Mouse (Mus musculus) MN1 (cell line): ENCODE data around the gene Gja8.
A peak's percentile ranks its signal among the peaks of the same experiment; 100 is the strongest.

Experiments
- DNase-seq: peaks from one replicate; pipeline ENCODE4 v3.0.0-alpha.2; 2016; ENCODE audit warnings: low spot score

Gene Gja8

DNA sequence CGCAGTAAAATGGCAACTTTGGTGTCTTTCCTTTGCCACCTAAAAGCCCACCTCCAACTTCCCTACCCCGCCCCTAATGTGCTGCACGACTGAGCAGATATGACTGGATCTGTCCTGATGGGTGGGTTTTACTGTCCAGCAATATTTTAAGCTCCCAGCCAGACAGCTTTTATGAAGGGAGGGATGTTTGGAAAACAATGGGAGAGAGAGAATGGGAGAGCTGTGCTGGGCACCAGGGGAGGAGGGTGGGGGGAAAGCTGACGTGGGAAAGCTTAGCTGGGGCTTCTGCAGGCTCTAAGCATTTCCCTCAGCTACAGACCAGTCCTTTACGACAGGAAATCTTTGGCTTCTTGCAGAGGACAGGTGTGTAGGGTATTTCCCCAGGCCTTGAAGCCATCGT is at the start of gene Gja8:
Gene Gja8, minus strand, starts transcription at position 101 of the 400 bp plus-strand sequence.
- no peak for DNase-seq

DNA sequence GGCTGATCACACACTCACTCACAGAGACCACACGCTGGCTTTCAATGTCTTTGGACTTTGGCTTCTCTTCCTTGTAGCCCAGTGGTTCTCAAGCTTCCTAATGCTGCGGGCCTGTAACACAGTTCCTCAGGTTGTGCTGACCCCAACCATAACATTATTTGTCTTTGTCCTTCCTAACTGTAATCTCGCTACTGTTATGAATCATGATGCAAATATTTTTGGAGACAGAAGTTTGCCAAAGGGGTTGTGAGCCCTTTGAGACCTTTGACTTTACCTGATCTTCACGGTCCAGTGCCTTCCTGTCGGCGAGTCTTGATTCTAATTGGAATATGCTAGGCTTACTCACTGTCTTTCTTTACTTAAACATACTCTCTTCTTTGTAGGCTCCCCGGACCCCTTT is 48.6 kb upstream of the Gja8 start:
- DNase-seq, result no peak

DNA sequence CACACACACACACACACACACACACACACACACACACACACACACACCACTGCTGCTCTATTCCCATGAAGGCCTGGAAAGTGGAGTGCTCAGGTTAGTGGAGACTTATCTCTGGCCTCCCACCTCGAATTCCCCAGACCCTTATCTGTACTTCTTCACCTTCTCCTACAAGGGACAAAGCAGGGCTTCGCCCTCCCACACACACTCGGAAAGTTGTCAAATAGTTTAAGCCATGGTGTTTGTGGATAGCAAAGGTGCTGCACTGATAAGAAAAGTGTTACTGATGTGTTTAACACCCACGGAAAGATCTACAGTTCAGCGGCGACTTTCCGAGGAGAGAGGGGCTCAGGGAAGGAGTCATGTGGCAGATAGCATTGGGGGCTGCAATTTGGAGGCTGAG is 45.2 kb upstream of the Gja8 start:
- no peak for DNase-seq

DNA sequence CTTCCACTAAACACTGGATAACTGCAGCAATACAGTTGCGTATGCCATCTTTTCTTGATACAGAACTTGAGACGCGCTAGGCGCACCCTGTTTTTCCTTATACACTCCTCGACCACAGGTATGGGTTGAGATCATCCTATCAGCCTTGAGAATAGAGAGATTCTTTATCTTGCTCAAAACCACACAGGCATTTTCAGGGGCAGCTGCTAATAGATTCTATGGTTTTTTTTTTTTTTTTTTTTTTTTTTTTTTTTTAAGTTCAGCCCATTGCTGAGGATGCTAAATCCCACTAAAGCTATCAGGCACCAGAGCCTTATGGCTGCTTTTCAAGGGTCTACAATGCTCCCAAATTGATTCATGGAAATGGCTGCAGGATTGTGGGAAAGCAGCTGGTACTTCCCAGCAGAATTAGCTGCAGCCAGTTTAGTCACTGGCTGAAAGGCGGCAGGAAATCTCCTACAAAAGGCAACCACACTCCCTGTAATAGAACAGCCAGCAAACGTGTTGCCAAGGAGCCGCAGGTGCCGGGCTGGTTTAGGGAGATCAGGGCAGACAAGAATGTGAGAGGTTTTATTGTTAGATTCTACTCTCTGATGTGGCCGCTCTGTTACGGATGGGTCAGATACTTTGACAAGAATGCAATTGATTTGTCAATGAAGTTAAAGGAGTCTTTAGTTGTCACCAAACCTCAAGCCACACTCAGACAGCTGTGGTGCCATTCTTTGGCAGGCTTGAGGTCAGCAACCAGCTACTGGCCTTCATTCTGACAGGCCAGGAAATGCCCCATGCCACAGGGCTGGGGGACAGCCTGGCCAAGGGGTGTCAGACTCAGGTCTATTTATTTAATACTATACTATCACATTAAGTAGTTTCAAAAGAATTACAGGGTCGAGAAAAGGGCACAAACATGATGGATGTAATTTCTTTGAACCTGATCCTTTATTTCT is 37.5 kb upstream of the Gja8 start:
- no peak for DNase-seq

DNA sequence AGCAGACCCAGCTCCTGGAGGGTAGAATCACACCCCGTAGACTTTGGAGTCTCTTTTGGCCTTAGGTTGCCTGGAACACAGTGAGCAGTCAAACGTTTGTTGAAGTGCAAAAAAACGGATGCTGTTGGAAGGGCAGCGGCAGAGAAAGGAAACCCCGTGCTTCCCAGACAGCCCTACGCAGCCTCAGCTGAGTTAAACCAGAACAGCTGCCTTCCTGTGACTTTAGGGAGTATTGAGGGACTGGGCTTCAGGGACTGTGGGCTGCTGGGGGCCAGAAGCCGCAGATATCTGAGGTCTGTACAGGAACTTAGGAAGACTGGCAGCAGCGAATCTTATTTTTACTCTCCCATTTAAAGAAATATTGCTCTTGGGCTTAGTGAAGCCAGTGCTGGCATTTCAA is 34.8 kb upstream of the Gja8 start:
- no peak for DNase-seq

DNA sequence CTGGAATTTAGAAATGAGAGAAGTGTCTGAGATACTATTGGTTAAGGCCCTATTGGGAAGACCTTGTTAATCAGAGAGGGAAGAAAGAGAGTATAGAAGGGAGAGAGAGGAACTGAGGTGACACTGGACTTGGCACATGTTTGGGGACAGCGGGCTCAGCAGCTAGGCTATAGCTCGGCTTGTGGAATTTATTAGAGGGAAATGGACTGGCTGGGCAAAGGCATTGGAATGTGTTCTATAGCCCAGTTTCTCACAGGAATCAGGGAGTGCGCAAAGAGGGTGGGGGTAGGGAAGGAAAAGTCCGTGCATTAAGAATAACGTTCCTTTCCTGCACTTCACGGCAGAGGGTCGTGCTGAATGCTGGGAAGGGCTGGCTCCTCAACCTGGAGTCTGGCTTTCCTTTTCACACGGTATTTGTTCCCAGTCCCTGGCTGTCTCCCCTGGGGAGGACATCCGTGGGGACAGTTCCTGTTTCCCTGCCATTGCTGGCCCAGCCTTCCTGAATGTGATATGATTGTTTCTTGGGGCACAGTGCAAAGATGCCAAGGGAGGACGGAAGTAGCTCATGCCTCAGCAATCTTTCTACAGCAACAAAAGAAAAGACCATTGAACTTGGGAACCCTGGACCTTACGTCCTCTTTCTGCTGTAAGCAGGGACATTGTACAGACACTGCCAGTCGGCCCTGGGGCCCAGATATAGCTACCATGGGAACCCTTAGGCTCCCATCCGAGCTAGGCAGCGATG is 27.8 kb upstream of the Gja8 start:
- no peak for DNase-seq

DNA sequence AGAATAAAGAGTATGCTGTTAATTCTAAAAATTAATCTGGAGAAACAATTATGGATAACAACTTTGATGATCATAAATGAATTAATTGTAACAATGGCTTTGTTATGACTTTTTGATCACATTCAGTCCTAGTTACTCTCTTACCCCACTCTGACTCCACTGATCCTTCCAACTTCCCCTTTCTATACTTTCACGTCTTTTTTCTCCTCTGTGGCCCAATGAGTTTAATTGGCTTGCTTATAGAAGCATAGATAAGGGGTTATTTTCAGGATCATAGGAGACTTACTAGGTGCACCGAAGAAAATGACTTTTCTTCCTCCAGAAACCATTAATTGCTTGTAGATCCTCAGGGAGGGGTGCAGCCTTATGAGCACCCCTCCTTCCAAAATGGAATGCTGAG is 16.9 kb upstream of the Gja8 start:
- no peak for DNase-seq

DNA sequence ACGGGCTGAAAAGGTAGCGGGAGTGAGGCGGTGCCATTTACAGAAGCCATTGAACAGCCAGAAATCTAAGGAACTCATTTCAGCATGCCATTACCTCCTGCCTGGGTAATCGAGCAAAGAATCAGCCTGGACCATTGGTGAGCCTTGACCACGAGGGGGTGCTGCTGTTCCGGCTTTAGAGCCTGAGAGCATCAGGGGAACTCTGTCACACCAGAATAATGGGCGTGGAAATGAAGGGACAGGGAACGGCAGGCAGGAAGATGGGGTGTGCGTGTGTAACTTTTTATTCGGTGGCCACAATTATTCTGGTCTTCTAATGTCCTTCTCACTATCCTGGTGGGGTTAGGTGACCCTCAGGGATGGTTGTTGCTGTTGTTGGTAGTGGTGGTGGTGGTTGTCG is 12.9 kb upstream of the Gja8 start:
- peak; percentile 85 for DNase-seq

DNA sequence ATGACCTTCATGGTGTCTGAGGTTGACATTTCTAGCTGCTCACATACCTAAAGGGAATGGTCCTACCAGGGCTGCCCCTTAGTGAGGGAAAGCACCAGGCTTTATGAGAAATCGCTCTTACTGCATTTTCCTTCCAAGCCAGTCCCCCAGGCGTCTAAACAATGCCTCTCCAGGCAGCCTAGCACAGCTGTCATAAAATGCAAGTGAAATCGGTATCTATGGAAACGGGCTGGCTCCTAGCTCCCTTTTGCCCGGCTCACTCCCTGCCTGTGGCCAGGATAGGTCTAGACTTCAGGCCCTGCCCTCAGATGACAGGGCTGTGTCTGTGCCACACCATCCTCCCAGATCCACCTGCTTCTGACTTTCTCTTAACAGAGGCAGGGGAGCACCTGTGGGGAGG is 11.8 kb upstream of the Gja8 start:
- DNase-seq, result peak; percentile 35

DNA sequence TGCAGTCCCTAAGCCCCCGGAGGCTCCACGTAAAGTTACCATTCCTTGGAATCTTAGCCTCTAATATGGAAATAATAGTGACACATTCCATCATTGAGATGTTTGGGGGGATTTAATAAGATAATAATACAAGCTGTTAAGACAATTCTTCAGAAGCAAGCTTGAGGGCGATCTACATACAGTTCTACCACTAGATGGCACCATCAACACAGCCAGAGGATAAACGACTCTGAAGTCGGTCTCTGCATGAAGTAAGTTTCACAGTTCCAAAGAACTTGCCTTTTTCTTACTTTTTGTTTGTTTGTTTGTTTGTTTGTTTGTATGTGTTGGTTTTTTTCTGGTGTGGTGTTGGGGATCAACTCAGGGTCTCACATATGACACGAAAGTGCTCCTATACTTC is 10.4 kb upstream of the Gja8 start:
- DNase-seq, result peak; percentile 78

DNA sequence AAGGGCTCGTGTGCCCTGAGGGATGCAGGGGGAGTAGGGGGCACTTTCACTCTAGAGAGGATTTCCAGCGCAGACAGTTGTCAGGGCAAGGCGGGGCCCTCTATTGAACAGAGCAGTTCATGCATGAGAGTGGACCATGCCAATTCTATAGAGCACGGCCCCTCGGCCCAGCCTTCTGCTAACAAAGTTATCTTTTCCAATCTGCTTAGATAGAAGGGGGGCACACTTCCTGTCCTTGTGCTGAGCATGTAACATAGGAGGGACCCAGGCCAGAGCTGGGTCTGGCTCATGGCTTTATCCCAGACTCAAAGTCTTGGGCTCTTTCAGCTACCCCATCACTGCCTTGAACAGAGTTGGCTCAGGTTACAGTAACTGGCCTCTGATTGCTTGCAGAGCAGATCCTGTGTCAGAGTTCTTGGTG is 5.5 kb upstream of the Gja8 start:
- no peak for DNase-seq

DNA sequence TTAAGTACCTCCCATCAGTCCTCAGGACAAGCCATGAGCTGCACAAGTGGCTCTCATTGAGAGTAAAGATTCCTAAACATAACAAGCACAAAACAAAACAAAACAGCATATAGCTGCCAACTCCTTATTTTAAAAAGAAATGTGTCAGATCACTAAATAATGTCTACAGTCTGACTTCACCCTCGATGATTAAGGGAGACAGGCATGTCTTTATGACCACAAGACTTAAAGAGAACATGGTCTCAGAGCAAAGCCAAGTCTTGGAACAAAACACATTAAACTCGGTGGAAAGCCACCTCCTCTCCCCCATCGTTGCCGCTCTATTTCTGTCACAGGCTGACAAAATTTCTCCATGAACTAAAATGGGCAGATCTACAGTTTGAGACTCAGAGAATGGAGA is 1.2 kb downstream of the Gja8 start:
- DNase-seq, result no peak

DNA sequence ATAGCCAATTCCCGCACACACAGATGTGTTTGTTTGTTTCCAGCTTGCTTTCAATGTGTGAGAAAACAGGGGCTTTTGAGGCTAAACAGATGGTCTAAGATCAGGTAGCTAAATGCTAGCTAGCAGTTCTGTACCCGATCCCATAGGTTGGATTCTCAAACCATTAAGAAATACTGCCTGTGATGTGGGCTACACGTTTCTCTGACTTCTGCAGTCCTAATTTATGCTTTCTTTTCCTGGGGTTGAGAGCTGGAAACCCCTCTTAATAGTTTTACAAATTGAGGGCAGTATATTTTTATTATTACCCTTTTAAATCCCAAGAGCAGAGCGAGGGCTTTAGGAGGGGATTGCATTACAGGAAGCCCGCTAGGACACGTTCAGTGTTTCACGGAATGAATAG is 4.8 kb downstream of the Gja8 start:
- no peak for DNase-seq

DNA sequence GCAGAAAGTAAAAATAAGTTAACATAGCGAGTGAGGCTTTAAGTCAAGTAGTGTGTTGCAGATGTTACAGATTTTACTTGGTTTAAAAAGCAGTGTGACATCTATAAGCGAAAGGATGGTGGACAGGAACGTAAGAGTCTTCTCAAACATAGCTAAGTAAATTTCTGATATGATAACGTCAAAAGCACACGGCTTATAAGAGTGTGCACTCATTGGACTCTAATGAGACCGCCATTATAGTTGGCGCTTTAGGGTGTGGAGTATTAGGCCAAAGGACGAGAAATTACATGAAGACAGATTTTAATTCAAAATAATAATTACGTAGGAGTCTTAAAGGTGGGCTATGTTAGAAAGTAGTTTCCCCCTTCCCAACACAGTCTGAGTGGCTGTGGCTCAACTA is 20.2 kb downstream of the Gja8 start:
- no peak for DNase-seq

DNA sequence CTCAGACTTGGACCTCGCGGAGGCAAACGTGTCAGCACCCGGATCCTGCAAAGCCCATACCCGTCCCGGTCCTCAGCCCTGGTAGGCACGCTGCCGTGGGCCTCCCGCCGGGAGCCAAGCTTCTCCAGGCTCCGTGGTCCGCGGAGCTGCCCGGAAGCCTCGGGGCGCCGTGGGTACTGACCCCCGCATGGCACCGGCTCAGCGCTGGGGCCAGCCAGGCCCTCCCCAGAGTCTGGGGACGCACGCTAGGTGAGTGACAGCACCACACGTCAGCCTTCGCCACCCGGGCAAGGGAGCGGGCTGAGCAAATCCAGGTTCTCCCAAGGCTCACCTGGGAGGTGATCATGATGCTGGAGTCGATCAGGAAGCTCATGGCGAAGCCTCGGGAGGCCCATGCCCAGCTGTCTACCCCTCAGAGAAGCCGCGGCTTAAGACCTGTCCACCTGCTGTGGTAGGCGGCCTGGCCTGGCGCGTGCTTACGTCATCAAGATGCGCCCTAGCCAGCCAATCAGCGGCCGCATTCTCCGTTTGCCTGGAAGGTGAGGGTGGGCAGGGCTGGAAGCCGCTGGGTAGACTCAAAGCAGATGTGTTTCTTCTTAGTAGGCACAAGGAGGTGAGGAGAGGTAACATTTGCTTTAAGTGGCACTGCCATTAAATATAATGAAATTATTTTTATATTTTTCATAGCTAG is 20.8 kb downstream of the Gja8 start, which contains the start of gene Gpr89:
Gene Gpr89, minus strand, starts transcription at position 496 of the 691 bp plus-strand sequence.
- peak; percentile 95 for DNase-seq

DNA sequence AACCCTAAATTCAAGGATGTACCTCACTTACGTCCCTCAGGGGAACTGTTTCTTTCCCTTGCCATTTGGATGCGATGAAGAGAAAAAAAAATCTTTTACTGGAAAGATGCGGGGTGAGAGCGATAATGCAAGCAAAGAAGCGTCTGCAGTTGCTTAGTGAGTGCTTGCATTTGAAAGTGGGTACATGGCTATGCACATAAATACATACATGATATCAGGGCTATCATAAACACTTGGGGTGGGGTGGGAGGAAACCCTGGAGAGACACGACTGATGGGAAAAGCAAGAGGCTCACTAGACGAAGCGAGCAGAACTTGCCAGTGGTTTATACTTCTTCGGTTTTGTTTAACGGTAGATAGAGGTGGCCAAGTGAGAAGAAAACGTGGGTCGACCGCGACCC is 21.4 kb downstream of the Gja8 start, which contains the start of gene Gja5:
Gene Gja5, plus strand, starts transcription at position 301 of the 400 bp plus-strand sequence.
- DNase-seq, result no peak

DNA sequence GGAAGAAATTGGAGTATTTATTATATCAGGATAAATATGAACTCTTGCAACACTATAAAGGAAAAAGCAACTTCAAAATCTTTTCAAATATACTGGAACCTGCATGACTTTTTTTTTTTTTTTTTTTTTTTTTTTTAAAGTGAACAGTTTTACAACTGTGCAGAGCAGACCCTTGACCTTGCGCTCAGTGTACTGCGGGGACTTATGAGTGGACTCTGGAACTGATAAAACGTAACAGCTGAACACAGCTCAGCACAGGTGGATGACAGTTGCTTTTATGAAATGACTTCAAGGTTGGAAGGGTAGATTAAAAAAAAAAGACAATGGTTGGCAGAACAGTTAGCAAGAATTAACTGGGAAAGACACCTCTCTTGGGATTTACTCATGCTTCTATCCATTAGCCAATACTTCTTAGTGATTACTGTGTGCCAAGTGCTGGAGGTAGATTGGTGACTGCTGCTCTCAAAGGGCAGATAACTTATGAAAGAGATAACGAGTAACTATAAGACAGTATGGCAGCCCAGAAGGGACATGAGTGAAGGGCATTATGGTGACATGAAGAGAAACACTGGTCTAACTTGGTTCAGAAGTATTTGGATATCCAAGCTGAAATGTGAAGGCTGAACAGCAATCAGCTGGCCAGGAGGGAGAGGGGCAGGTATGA is 23.4 kb downstream of the Gja8 start:
- DNase-seq, result no peak

DNA sequence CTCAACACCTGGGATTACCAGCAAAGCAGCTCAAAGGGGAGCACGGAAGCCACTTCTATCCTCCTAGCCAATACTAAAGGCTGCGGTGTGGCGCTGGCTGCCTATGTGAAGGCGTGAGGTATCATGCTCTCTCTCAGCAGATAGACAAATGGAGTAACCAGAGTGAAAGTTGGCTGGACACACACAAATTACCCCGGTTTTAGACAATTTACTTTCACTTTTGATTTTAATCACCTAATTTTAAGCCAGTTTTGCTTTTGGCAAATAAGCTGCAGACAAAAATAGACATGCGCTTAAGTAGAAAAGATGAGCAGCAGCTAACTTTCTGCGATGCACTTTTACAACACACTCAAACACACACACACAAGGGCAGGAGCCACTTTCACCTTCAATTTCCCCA is 42.1 kb downstream of the Gja8 start:
- DNase-seq, result no peak

DNA sequence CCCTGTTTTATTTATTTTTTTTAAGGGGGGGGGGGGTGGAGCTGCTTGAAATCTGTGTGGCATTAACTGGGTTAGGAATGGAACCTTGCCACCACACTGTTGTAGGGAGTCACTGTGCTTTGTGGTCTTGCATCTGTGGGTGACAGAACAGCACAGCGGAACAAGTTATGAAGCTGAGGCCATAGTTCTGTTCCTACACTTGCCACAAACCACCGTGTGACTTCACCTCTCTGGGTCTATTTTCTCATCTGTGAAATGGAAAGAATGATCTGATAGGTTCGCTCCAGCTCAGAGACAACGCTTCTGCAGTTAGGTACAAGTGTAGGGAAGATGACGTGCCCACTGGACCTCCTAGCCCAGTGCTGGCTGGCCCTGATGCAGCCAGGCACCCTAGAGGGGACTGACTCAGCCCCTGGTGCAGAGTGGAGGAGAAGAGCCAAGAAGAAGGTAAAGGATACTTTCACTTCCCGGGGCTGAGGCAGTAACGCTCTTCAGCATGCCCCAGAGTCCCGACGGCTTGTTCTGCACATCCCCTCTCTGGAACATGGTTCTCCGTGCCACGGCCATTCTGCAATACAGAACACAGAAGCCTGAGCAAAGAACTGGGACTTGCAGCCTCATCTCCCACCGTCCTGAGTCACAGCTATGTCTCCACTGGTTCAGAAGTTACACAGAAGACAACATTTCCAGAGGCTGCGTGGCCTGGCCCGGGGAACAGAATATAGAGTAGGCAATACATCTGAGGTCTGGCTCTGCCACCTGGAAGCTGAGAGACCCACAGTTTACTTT is 43.6 kb downstream of the Gja8 start:
- DNase-seq, result no peak

DNA sequence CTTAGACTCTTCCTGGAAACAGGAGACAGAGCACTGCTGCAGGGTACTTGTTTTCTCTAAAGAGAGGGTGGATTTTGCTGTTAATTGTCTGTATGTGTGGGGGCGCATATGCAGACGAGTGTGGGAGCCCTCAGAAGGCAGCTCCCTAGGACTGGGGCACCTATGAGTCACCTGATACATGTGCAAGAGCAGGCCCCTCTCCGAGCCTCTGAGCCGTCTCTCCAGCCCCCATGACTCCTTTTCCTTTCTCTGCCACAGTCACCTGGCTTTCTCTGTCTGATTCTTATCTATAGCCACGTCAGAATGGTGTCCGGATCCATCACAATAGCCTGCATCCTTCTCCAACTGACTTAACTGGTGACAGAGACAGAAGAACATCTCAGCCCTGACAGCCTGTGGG is 44.3 kb downstream of the Gja8 start:
- no peak for DNase-seq

DNA sequence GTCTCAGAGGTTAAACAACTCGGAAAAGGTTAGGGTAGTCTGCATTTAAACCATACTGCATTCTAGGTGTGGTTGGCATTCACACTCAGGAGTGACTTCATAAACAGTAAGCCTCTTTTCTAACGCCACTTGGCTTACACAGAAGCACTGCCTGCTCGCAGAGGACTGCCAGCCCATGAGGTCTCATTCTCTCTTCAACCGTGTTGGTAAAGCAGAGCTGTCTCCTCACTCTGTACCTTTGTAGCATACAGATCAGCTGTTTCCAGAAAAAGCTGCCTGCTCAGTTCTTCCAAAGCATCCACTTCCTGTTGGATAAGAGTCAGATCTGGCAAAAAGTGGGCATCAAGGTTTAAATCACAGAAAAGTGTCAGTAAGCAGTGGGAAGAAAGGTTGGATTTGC is 45.4 kb downstream of the Gja8 start:
- DNase-seq, result no peak
